Mouse (Mus musculus): Measurements from ENCODE around the gene Itpr2. TPM values are rescaled to one million over a fixed set of nuclear protein-coding genes. Genes with fewer than 3 reads are reported as not detected.

Itpr2 gene
- polyA plus RNA-seq, 1 experiment from 2014 or later = 4.3 TPM

DNA sequence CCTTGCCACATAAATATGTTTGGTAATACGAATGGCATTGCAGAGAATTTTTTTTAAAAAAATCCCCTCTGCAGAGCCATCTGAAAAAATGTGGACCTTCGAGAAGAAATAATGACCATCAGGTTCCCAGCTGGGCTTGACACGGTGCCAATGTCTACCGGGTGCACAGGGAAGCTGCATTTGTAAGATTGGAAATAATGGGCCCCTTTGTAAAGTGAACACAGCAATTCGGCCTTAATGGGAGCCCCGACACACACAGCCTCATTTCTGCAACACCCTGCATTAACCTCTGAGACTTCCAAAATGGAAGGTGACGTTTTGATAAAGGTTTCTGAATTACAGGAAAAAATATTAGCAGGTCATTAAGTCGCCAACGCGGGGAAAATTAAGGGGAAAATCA is 97.9 kb downstream of the Itpr2 start:
- H3K27me3 ChIP-seq (replicated peaks) = no peaks in the 10 kb centered on the region
- H3K4me2 ChIP-seq (replicated peaks) = no peak overlapping the region
- H3K36me3 ChIP-seq = no peaks in the 10 kb centered on the region
- WGBS = 38% methylated on average over 10 of the region's 10 CpGs
- no peaks in the 10 kb centered on the region; the same call in 1 of the 2 replicates for H3K4me1 ChIP-seq
- no peak for ATAC-seq (ENCODE audit: low FRiP score, low read depth)
- H3K9me3 ChIP-seq = no peaks in the 10 kb centered on the region
- H3K27ac ChIP-seq = no peak overlapping the region
- no peak overlapping the region for H3K4me3 ChIP-seq
- no peak overlapping the region for H3K9ac ChIP-seq

- ATAC-seq (ENCODE audit: low FRiP score, low read depth) = no peak
- no peaks in the 10 kb centered on the region; the same call in 1 of the 2 replicates for H3K4me1 ChIP-seq
Observed at GRCm38 (mm10) chr6:146402905-146403642, 98.9 kb downstream of the Itpr2 start.

DNA sequence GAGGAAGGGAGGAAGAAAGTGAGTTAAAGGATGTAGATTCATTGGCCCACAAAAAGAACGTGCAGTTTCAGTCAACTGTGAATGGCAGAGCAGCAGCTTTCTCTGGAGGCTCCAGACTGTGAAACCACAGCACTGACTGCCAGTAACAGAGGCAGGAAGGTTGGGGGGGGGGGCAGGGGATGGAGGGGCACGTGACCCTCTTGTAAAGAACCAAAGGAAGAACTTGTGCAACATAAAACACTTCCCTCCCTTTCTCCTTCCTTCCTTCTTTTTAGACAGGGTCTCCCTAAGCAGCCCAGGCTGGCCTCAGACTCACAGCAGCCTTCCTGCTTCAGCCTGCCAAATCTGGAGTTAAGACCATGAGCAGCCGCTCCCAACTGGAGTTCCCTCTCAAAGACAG is 104.2 kb downstream of the Itpr2 start:
- Histone ChIP-seq H3K4me1 (no peaks in the 10 kb centered on the region), H3K9me3 (peaks cover 3% of the 10 kb centered on the region; the same call in 1 of the 2 replicates), H3K27ac (no peak overlapping the region), H3K4me2 (replicated peaks) (no peak overlapping the region), H3K36me3 (no peaks in the 10 kb centered on the region), H3K4me3 (no peak overlapping the region), H3K9ac (no peak overlapping the region), H3K27me3 (replicated peaks) (no peaks in the 10 kb centered on the region)
- 66% methylated on average over 3 of the region's 3 CpGs for WGBS
- ATAC-seq (ENCODE audit: low FRiP score, low read depth) = no peak

More at GRCm38 (mm10) chr6:146402905-146403642, 98.9 kb downstream of the Itpr2 start:
- Histone ChIP-seq H3K36me3 (no peaks in the 10 kb centered on the region), H3K27me3 (replicated peaks) (no peaks in the 10 kb centered on the region), H3K4me2 (replicated peaks) (no peak overlapping the region), H3K9me3 (no peaks in the 10 kb centered on the region), H3K4me3 (no peak overlapping the region), H3K27ac (no peak overlapping the region), H3K9ac (no peak overlapping the region)
- WGBS = 65% methylated on average over 6 of the region's 6 CpGs

GRCm38 (mm10) chr6:146396253-146396652 is 105.8 kb downstream of the Itpr2 start:
- no peak overlapping the region for H3K4me2 ChIP-seq (replicated peaks)
- 85% methylated on average over 5 of the region's 5 CpGs for WGBS

DNA sequence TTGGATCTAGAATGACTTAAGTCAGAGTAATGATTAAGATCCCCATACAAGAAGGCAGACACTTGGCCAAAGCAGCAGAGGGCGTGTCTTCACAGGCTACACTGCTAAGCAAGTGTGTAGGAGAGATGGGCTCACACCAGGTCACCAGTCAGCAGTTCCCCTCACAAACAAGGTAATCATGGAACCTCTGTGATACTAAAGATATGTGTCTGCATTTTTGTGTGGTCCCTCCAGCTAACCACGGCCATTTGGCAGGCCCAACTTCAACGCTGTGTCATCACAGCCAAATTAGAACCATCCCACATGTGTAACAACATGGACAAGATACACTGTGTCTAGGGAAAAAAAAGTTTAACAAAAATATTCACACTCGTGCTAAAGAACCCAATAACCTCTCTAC is 106.4 kb downstream of the Itpr2 start:
- Histone ChIP-seq H3K9ac (no peak overlapping the region), H3K27me3 (replicated peaks) (no peaks in the 10 kb centered on the region), H3K4me3 (no peak overlapping the region), H3K4me1 (no peaks in the 10 kb centered on the region), H3K9me3 (peaks cover 4% of the 10 kb centered on the region; the same call in 1 of the 2 replicates), H3K36me3 (no peaks in the 10 kb centered on the region), H3K4me2 (replicated peaks) (no peak overlapping the region), H3K27ac (no peak overlapping the region)
- no peak for ATAC-seq (ENCODE audit: low FRiP score, low read depth)
- 91% methylated on average over 4 of the region's 4 CpGs for WGBS

More at GRCm38 (mm10) chr6:146396253-146396652, 105.8 kb downstream of the Itpr2 start:
- no peak overlapping the region for H3K27ac ChIP-seq
- H3K27me3 ChIP-seq (replicated peaks) = no peaks in the 10 kb centered on the region
- no peaks in the 10 kb centered on the region for H3K4me1 ChIP-seq
- H3K9me3 ChIP-seq = peaks cover 4% of the 10 kb centered on the region; the same call in 1 of the 2 replicates
- no peak overlapping the region for H3K4me3 ChIP-seq
- no peaks in the 10 kb centered on the region for H3K36me3 ChIP-seq
- ATAC-seq (ENCODE audit: low FRiP score, low read depth) = no peak
- H3K9ac ChIP-seq = no peak overlapping the region

- ATAC-seq (ENCODE audit: low FRiP score, low read depth) = no peak
- peaks cover 4% of the 10 kb centered on the region; the same call in 1 of the 2 replicates for H3K9me3 ChIP-seq
- no peaks in the 10 kb centered on the region for H3K36me3 ChIP-seq
- 77% methylated on average over 2 of the region's 2 CpGs for WGBS
- H3K4me3 ChIP-seq = no peak overlapping the region
- no peaks in the 10 kb centered on the region for H3K27me3 ChIP-seq (replicated peaks)
- no peak overlapping the region for H3K4me2 ChIP-seq (replicated peaks)
- H3K27ac ChIP-seq = no peak overlapping the region
- no peak overlapping the region for H3K9ac ChIP-seq
- no peaks in the 10 kb centered on the region for H3K4me1 ChIP-seq
Observed at GRCm38 (mm10) chr6:146392188-146392587, 109.8 kb downstream of the Itpr2 start.

GRCm38 (mm10) chr6:146390159-146390558 is 111.9 kb downstream of the Itpr2 start:
- no peak overlapping the region for H3K4me2 ChIP-seq (replicated peaks)
- 93% methylated on average over 4 of the region's 4 CpGs for WGBS
- no peak for ATAC-seq (ENCODE audit: low FRiP score, low read depth)

GRCm38 (mm10) chr6:146388010-146388409 is 114.0 kb downstream of the Itpr2 start:
- WGBS = 88% methylated on average over 4 of the region's 4 CpGs
- no peak overlapping the region for H3K27ac ChIP-seq
- no peak for ATAC-seq (ENCODE audit: low FRiP score, low read depth)

More at GRCm38 (mm10) chr6:146390159-146390558, 111.9 kb downstream of the Itpr2 start:
- Histone ChIP-seq H3K27me3 (replicated peaks) (no peaks in the 10 kb centered on the region), H3K27ac (no peak overlapping the region), H3K4me1 (no peaks in the 10 kb centered on the region), H3K4me3 (no peak overlapping the region), H3K9me3 (peaks cover 4% of the 10 kb centered on the region; the same call in 1 of the 2 replicates), H3K9ac (no peak overlapping the region), H3K36me3 (no peaks in the 10 kb centered on the region)

DNA sequence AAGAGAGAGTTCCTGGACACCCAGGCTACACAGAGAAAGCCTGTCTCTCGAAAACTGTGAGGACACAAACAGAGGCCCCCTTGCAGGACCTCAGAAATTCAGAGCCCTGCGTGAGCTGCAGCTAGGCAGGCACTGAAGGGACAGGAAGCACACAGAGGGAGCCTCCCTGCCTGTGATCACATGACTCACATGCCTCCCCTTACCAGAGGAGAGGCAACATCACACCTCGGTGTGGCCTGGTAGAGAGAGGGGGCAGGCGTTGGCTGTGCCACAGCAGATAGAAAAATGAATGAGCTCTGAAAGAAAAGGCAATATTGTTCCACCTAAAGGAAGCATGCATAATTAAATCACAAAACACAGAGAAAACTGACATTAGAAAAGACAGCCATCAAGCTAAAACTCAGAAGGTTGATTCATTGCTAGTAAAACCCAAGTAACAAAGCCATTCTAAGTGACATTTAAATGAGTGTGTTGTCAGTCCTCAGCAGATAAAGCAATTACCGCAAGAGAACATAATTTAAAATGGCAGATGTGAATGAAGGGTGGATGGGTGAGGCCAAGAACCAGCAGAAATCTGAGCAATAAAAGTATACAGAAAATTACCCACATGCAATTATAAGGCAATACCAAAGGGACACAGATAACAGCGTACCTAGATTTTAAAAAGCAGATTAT is 114.8 kb downstream of the Itpr2 start:
- Histone ChIP-seq H3K4me3 (no peak overlapping the region), H3K36me3 (no peaks in the 10 kb centered on the region), H3K4me2 (replicated peaks) (no peak overlapping the region), H3K4me1 (no peaks in the 10 kb centered on the region), H3K9me3 (no peaks in the 10 kb centered on the region), H3K27me3 (replicated peaks) (no peaks in the 10 kb centered on the region), H3K9ac (no peak overlapping the region), H3K27ac (no peak overlapping the region)
- no peak for ATAC-seq (ENCODE audit: low FRiP score, low read depth)
- WGBS = 31% methylated on average over 6 of the region's 6 CpGs

More at GRCm38 (mm10) chr6:146388010-146388409, 114.0 kb downstream of the Itpr2 start:
- H3K36me3 ChIP-seq = no peaks in the 10 kb centered on the region
- no peaks in the 10 kb centered on the region for H3K27me3 ChIP-seq (replicated peaks)
- peaks cover 3% of the 10 kb centered on the region; the same call in 1 of the 2 replicates for H3K9me3 ChIP-seq
- no peak overlapping the region for H3K4me3 ChIP-seq
- no peak overlapping the region for H3K9ac ChIP-seq
- H3K4me2 ChIP-seq (replicated peaks) = no peak overlapping the region
- H3K4me1 ChIP-seq = no peaks in the 10 kb centered on the region

DNA sequence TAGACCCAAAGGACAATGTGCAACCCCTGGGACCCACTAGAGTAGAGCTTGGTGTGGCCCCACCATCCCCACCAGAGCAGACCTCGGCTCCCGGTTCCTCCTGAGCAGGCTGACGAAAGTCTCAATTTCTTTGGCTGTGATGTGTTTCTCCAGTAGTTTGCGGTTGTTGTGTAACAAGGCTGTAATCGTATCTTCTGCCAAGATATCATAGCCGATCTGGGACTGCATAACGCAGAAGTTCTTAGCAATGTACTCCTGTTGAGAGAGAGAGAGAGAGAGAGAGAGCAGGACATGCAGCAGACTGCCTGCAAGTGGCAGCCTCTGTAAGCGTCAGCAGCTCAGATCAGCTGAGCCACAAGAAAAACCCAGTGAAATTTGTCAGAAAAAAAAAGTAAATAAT is 122.8 kb downstream of the Itpr2 start:
- Histone ChIP-seq H3K4me1 (no peaks in the 10 kb centered on the region), H3K36me3 (no peaks in the 10 kb centered on the region), H3K27ac (no peak overlapping the region), H3K27me3 (replicated peaks) (no peaks in the 10 kb centered on the region), H3K4me3 (no peak overlapping the region), H3K9me3 (no peaks in the 10 kb centered on the region), H3K9ac (no peak overlapping the region), H3K4me2 (replicated peaks) (no peak overlapping the region)
- ATAC-seq (ENCODE audit: low FRiP score, low read depth) = no peak
- 91% methylated on average over 8 of the region's 8 CpGs for WGBS

DNA sequence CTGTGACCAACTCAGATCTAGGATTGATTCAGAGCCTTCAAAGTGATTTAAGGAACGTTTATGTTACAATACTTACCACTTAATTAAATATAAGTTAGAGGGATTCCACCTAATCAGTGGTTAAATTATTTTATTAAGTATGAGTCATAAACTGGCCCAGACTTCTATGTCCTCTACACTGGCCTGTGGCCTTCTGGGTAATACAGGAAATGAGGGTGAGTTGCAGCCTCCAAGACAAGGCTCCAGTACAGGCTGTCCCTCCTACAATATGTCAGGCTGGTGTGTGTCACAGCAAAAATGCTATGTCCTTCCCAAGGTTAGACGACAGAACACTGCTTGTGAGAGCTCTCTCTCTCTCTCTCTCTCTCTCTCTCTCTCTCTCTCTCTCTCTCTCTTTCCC is 130.5 kb downstream of the Itpr2 start:
- WGBS = 61% methylated on average over 2 of the region's 2 CpGs
- Histone ChIP-seq H3K4me2 (replicated peaks) (no peak overlapping the region), H3K27ac (no peak overlapping the region), H3K4me1 (no peaks in the 10 kb centered on the region), H3K36me3 (no peaks in the 10 kb centered on the region), H3K4me3 (no peak overlapping the region), H3K9me3 (no peaks in the 10 kb centered on the region), H3K27me3 (replicated peaks) (no peaks in the 10 kb centered on the region), H3K9ac (no peak overlapping the region)
- ATAC-seq (ENCODE audit: low FRiP score, low read depth) = no peak

- no peak overlapping the region for H3K4me2 ChIP-seq (replicated peaks)
- H3K9me3 ChIP-seq = no peaks in the 10 kb centered on the region
- no peak overlapping the region for H3K4me3 ChIP-seq
- ATAC-seq (ENCODE audit: low FRiP score, low read depth) = no peak
- no peaks in the 10 kb centered on the region for H3K27me3 ChIP-seq (replicated peaks)
- H3K9ac ChIP-seq = no peak overlapping the region
- H3K4me1 ChIP-seq = no peaks in the 10 kb centered on the region
- no peak overlapping the region for H3K27ac ChIP-seq
- H3K36me3 ChIP-seq = no peaks in the 10 kb centered on the region
- 87% methylated on average over 4 of the region's 4 CpGs for WGBS
Observed at GRCm38 (mm10) chr6:146366180-146366579, 135.8 kb downstream of the Itpr2 start.

All from neural tube, embryonic 12.5 days (tissue).